Mouse (Mus musculus): ENCODE measurements around the gene Omp.

GRCm38 (mm10) chr7:98145402-98145801 is at the start of gene Omp:
- TF ChIP-seq POLR2A (IDR thresholded peaks at IDR 0.05; ENCODE audit: insufficient read length, low read depth) (no peak), CEBPB (IDR thresholded peaks at IDR 0.05; ENCODE audit: insufficient read depth, poor library complexity, severe bottlenecking) (no peak), POLR2AphosphoS2 (IDR thresholded peaks at IDR 0.05; ENCODE audit: insufficient read length, low read depth) (no peak), USF1 (IDR thresholded peaks at IDR 0.05; ENCODE audit: low read depth) (no peak), REST (IDR thresholded peaks at IDR 0.05; ENCODE audit: insufficient read depth, insufficient read length) (no peak), SRF (IDR thresholded peaks at IDR 0.05; ENCODE audit: control insufficient read depth, insufficient read length, low read depth) (no peak), TCF12 (IDR thresholded peaks at IDR 0.05; ENCODE audit: insufficient read depth, poor library complexity, severe bottlenecking) (no peak), MAX (IDR thresholded peaks at IDR 0.05; ENCODE audit: low read depth) (no peak), MYOD1 (IDR thresholded peaks at IDR 0.05; ENCODE audit: control insufficient read depth in 1 of 3, insufficient read length in 2 of 3, low read depth in 2 of 3) (no peak), E2F4 (IDR thresholded peaks at IDR 0.05; ENCODE audit: insufficient read depth) (no peak), MYOG (IDR thresholded peaks at IDR 0.05; ENCODE audit: control insufficient read depth in 1 of 3, insufficient read depth in 1 of 3, insufficient read length in 2 of 3, low read depth in 2 of 3) (no peak), TCF3 (IDR thresholded peaks at IDR 0.05; ENCODE audit: insufficient read length, low read depth) (no peak)

All from myocyte (in vitro differentiated cells).